Mouse (Mus musculus): Measurements from ENCODE around the gene Cfap69. TPM values are rescaled to one million over a fixed set of nuclear protein-coding genes. Genes with fewer than 3 reads are reported as not detected.
"Not testable (repeated sequence)": the region's sequence is repeated elsewhere in the genome, so short reads cannot be mapped to it uniquely, and the experiment has no call there.

Cfap69 gene
- polyA plus RNA-seq, 1 experiment from 2014 or later = 3.2 TPM

DNA sequence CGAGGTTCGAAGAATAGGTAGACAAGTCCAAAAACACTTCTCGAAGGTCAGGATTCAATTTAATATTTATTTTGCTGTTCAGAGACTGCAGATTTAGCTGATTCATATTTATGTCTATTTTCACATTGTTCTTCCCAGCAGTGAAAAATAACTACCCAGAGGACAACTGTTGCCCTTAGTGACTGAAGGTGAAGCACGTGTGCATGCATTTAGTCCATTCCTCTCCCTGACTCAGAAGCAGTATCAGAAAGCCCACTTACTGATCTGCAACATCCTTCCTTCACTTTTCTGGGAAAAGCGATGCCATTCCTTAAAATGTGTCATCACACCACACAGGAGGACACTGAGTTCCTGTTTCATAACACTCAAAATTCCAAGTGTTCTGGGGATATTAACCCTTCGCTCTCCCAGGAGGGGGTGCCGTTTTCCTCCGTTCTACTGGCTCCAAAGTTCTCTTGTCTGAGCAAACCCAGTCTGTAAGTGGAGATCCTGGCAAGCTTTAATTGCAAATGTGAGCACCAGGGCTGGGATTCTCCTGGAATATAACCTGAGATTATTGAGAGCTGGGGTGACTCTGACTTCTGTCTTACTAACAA is 25.0 kb upstream of the Cfap69 start:
- Histone ChIP-seq H3K9me3 (replicated peaks) (no peaks in the 10 kb centered on the region), H3K36me3 (no peaks in the 10 kb centered on the region), H3K27me3 (no peaks in the 10 kb centered on the region), H3K4me3 (replicated peaks) (no peak overlapping the region), H3K4me2 (no peak overlapping the region), H3K27ac (no peak overlapping the region), H3K4me1 (peaks cover 21% of the 10 kb centered on the region; the same call in 1 of the 2 replicates), H3K9ac (no peak overlapping the region)
- no peak for ATAC-seq (replicated peaks; ENCODE audit: low FRiP score)
- 75% methylated on average over 8 of the region's 8 CpGs for WGBS

- H3K27ac ChIP-seq = no peak overlapping the region
- WGBS = 52% methylated on average over 6 of the region's 6 CpGs
- no peak overlapping the region for H3K4me3 ChIP-seq (replicated peaks)
- H3K9me3 ChIP-seq (replicated peaks) = no peaks in the 10 kb centered on the region
- H3K4me2 ChIP-seq = no peak overlapping the region
- H3K9ac ChIP-seq = no peak overlapping the region
- no peak; the same call in 1 of the 2 replicates for ATAC-seq (replicated peaks; ENCODE audit: low FRiP score)
- H3K4me1 ChIP-seq = peaks cover 21% of the 10 kb centered on the region; the same call in 1 of the 2 replicates
- H3K36me3 ChIP-seq = no peaks in the 10 kb centered on the region
- no peaks in the 10 kb centered on the region for H3K27me3 ChIP-seq
These were observed 24.2 kb upstream of the Cfap69 start for GRCm38 (mm10) chr5:5688228-5688627.

DNA sequence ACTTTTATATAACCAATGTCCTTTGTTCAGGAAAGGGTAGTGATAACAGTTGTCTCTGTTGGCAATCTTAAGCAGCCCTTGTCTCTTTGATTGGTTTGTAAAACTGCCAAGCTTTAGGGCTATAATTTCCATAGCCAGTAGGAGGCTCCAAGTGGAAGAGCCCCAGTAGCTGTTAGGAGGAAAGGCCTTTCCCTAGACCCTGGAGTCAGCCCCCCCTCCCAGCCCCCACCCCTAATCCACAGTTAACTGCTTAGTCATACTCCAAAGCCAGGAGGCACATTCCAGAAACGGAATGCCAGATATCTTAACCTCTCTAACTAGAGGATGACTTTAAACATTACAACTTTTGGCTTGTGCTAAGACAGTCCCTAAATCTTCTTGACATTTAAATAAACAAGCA is 22.9 kb upstream of the Cfap69 start:
- H3K4me3 ChIP-seq (replicated peaks) = no peak overlapping the region
- no peak overlapping the region for H3K9ac ChIP-seq
- no peaks in the 10 kb centered on the region for H3K9me3 ChIP-seq (replicated peaks)
- peaks cover 18% of the 10 kb centered on the region; the same call in 1 of the 2 replicates for H3K4me1 ChIP-seq
- no peak overlapping the region for H3K27ac ChIP-seq
- 3% methylated on average over 1 of the region's 1 CpGs for WGBS
- peak; percentile 76 for ATAC-seq (replicated peaks; ENCODE audit: low FRiP score)
- no peak overlapping the region for H3K4me2 ChIP-seq
- no peaks in the 10 kb centered on the region; the same call in 1 of the 2 replicates for H3K36me3 ChIP-seq
- H3K27me3 ChIP-seq = no peaks in the 10 kb centered on the region

GRCm38 (mm10) chr5:5684946-5685345 is 20.9 kb upstream of the Cfap69 start:
- not testable (repeated sequence) for H3K36me3 ChIP-seq; H3K9me3 ChIP-seq (replicated peaks); H3K4me3 ChIP-seq (replicated peaks); H3K27me3 ChIP-seq; H3K27ac ChIP-seq; H3K4me2 ChIP-seq; ATAC-seq (replicated peaks; ENCODE audit: low FRiP score); H3K9ac ChIP-seq
- 90% methylated on average over 2 of the region's 2 CpGs for WGBS
- peaks cover 18% of the 10 kb centered on the region; the same call in 1 of the 2 replicates for H3K4me1 ChIP-seq

DNA sequence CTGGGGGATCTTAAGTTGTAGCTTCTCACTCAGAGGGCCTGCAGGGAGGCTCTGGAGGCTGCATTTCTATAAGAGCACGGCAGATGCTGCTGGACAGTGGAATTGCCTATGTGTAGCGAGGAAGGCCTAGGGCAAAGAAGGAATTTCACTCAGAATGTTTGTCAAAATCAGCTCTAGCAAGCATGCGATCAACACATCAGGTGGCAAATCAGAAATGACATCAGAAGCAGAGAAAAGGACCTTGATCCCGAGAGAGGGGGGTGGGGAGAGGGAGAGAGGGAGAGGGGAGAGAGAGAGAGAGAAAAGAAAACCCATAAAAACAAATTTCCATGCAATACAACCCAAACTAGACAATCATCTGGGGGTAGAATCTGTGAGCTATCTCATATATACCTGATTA is 19.3 kb upstream of the Cfap69 start:
- Histone ChIP-seq H3K9ac (no peak overlapping the region), H3K27ac (no peak overlapping the region), H3K9me3 (replicated peaks) (no peaks in the 10 kb centered on the region), H3K36me3 (peaks cover 5% of the 10 kb centered on the region; the same call in 1 of the 2 replicates), H3K4me1 (peaks cover 13% of the 10 kb centered on the region; the same call in 1 of the 2 replicates), H3K4me3 (replicated peaks) (no peak overlapping the region), H3K27me3 (no peaks in the 10 kb centered on the region), H3K4me2 (no peak overlapping the region)
- WGBS = 77% methylated on average over 4 of the region's 4 CpGs
- no peak for ATAC-seq (replicated peaks; ENCODE audit: low FRiP score)

- H3K36me3 ChIP-seq = peaks cover 17% of the 10 kb centered on the region
- no peak overlapping the region for H3K4me2 ChIP-seq
- H3K27ac ChIP-seq = no peak overlapping the region
- no peak overlapping the region for H3K4me3 ChIP-seq (replicated peaks)
- H3K27me3 ChIP-seq = no peaks in the 10 kb centered on the region
- H3K9me3 ChIP-seq (replicated peaks) = no peaks in the 10 kb centered on the region
- no peak overlapping the region for H3K9ac ChIP-seq
- ATAC-seq (replicated peaks; ENCODE audit: low FRiP score) = no peak
- H3K4me1 ChIP-seq = no peaks in the 10 kb centered on the region
These were observed 15.4 kb upstream of the Cfap69 start for GRCm38 (mm10) chr5:5679459-5679858.

GRCm38 (mm10) chr5:5676082-5676481 is 12.0 kb upstream of the Cfap69 start:
- H3K4me2 ChIP-seq = no peak overlapping the region
- WGBS = 73% methylated on average over 3 of the region's 3 CpGs
- no peak for ATAC-seq (replicated peaks; ENCODE audit: low FRiP score)

GRCm38 (mm10) chr5:5668920-5669319 is 4.9 kb upstream of the Cfap69 start:
- H3K36me3 ChIP-seq = no peaks in the 10 kb centered on the region
- H3K4me3 ChIP-seq (replicated peaks) = no peak overlapping the region
- no peaks in the 10 kb centered on the region for H3K9me3 ChIP-seq (replicated peaks)
- ATAC-seq (replicated peaks; ENCODE audit: low FRiP score) = no peak
- no peak overlapping the region for H3K27ac ChIP-seq
- H3K9ac ChIP-seq = no peak overlapping the region
- no peak overlapping the region for H3K4me2 ChIP-seq
- 79% methylated on average over 7 of the region's 7 CpGs for WGBS
- no peaks in the 10 kb centered on the region for H3K4me1 ChIP-seq
- H3K27me3 ChIP-seq = no peaks in the 10 kb centered on the region

More at GRCm38 (mm10) chr5:5676082-5676481, 12.0 kb upstream of the Cfap69 start:
- no peaks in the 10 kb centered on the region for H3K4me1 ChIP-seq
- no peaks in the 10 kb centered on the region for H3K27me3 ChIP-seq
- no peak overlapping the region for H3K27ac ChIP-seq
- no peak overlapping the region for H3K4me3 ChIP-seq (replicated peaks)
- no peak overlapping the region for H3K9ac ChIP-seq
- peaks cover 14% of the 10 kb centered on the region for H3K36me3 ChIP-seq
- no peaks in the 10 kb centered on the region for H3K9me3 ChIP-seq (replicated peaks)

DNA sequence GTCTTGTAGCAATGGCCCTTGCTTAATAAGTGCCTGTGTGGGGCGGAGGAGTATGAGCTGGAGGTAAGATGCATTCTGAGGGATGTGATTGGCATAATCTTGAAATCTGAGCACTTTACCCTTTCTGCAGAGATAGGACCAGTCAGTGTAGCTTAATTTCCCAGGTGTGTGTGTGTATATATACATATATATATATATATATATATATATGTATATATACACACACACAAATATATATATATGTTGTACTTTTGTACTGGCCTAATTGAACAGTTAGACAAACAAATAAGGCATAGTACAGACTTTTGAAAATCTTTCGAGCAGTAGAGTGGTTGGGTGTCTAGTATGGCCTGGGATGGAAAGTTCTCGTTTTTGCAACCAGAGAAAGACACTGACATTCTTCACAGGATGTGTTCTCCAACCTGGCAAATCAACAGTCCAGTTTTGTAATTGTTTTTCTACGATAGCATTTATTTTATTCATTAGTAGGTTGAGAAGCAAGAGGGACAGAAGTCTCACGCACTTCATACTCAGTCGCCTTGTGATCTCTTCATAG is 410 bp upstream of the Cfap69 start:
- ATAC-seq (replicated peaks; ENCODE audit: low FRiP score) = no peak
- WGBS = 60% methylated on average over 6 of the region's 6 CpGs
- peaks cover 5% of the 10 kb centered on the region; the same call in 1 of the 2 replicates for H3K27me3 ChIP-seq
- no peaks in the 10 kb centered on the region for H3K36me3 ChIP-seq
- H3K4me3 ChIP-seq (replicated peaks) = peak overlapping the region; percentile 72
- peak overlapping the region; percentile 37 for H3K9ac ChIP-seq
- peaks cover 6% of the 10 kb centered on the region; the same call in 1 of the 2 replicates for H3K4me1 ChIP-seq
- no peak overlapping the region for H3K27ac ChIP-seq
- peak overlapping the region; percentile 80 for H3K4me2 ChIP-seq
- no peaks in the 10 kb centered on the region for H3K9me3 ChIP-seq (replicated peaks)

DNA sequence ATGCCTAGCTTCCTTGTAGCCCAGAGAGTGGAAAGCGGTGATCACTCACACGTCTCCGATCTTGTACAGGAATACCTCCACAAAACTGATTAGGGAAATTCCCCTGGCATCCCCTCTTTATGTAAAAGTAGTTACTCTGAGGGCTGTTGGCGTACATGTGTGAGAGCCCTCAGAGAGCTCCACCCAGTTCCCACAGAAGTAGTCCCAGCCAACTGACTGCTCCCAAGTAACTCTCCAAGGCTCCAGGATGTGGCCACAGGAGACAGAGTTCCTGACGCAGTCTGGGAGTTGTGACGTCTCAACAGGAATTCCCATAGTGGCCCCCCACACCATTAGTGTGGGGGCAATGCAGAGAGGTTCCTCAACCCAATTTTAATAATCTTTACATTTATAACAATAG is 982 bp downstream of the Cfap69 start:
- Histone ChIP-seq H3K36me3 (no peaks in the 10 kb centered on the region), H3K27me3 (peaks cover 5% of the 10 kb centered on the region; the same call in 1 of the 2 replicates), H3K4me3 (replicated peaks) (peak overlapping the region; percentile 72), H3K4me1 (peaks cover 6% of the 10 kb centered on the region; the same call in 1 of the 2 replicates), H3K27ac (no peak overlapping the region), H3K9ac (no peak overlapping the region), H3K9me3 (replicated peaks) (no peaks in the 10 kb centered on the region), H3K4me2 (peak overlapping the region; percentile 80)
- ATAC-seq (replicated peaks; ENCODE audit: low FRiP score) = no peak
- WGBS = 36% methylated on average over 6 of the region's 6 CpGs

DNA sequence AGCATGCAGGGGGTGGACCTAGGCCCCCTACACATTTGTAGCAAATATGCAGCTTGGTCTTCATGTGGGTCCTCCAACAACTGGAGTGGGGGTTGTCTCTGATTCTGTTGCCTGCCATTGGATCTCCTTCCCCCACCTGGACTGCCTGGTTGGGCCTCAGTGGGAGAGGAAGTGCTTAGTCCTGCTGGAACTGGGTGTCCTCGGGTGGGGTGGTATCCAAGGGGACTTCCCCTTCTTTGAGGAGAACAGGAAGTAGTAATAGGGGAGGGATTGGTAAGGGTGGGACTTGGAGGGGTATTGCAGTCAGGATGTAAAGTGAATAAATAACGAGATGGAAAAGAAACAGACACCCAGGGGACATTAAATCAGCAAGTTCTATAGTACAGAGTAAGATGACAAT is 5.4 kb downstream of the Cfap69 start:
- H3K27me3 ChIP-seq = peaks cover 5% of the 10 kb centered on the region; the same call in 1 of the 2 replicates
- H3K9ac ChIP-seq = no peak overlapping the region
- peaks cover 5% of the 10 kb centered on the region; the same call in 1 of the 2 replicates for H3K4me1 ChIP-seq
- no peaks in the 10 kb centered on the region for H3K9me3 ChIP-seq (replicated peaks)
- no peak overlapping the region for H3K27ac ChIP-seq
- H3K4me3 ChIP-seq (replicated peaks) = no peak overlapping the region
- H3K36me3 ChIP-seq = no peaks in the 10 kb centered on the region
- no peak for ATAC-seq (replicated peaks; ENCODE audit: low FRiP score)
- WGBS = 53% methylated on average over 2 of the region's 2 CpGs
- H3K4me2 ChIP-seq = no peak overlapping the region

DNA sequence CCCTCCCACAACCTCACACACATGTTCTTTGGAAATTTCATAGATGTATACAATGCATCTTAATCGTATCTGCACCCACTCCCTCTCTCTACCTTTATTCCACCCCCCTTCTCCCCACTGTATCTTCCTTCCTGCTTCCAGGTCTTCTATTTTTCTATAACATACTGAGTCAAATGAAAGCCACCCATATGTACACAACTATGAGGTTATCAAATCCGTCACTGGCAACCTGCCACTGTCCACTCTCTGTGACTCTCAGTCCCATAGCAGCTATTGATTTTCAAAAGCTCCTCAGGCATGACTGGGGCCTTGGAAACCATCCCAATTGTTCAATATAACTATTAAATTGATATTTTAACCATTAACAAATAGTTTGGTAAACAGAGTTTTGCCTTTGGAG is 6.1 kb downstream of the Cfap69 start:
- H3K9me3 ChIP-seq (replicated peaks) = no peaks in the 10 kb centered on the region
- H3K4me2 ChIP-seq = no peak overlapping the region
- H3K36me3 ChIP-seq = no peaks in the 10 kb centered on the region
- no peak for ATAC-seq (replicated peaks; ENCODE audit: low FRiP score)
- no peak overlapping the region for H3K27ac ChIP-seq
- peaks cover 1% of the 10 kb centered on the region; the same call in 1 of the 2 replicates for H3K27me3 ChIP-seq
- 95% methylated on average over 2 of the region's 2 CpGs for WGBS
- no peak overlapping the region for H3K4me3 ChIP-seq (replicated peaks)
- no peak overlapping the region for H3K9ac ChIP-seq
- no peaks in the 10 kb centered on the region; the same call in 1 of the 2 replicates for H3K4me1 ChIP-seq
